Mouse (Mus musculus) lung, postnatal 0 days (tissue): ENCODE measurements at regions not wholly inside any gene's neighbourhood (a gene's known extent, or its start where the extent isn't known, plus 50 kb on each side); places are given as distances from the start of the nearest gene placed in this dataset.

ENCODE experiments used
- ATAC-seq: fragments of 200-750 bp; cut with Nextera tagmentation; 2 replicates; pipeline ENCODE4 v1.8.0; 2017; ENCODE audit warnings: moderate library complexity
- DNase-seq: peaks from one replicate; pipeline ENCODE4 v3.0.0-alpha.2; 2016; ENCODE audit warnings: low spot score
- H3K27ac ChIP-seq: fragments of 300-500 bp; sonication (generic); 2 replicates; pipeline ENCODE4 v1.5.1; 2014; ENCODE audit warnings: antibody characterized with exemption, mild to moderate bottlenecking, low read length, mixed read lengths
- H3K27me3 ChIP-seq: fragments of 300-500 bp; sonication (generic); replicated peaks from 2 replicates; pipeline ENCODE4 v1.6.1; 2014; ENCODE audit warnings: low read length, mixed read lengths; ENCODE audit not compliant: insufficient read depth
- H3K36me3 ChIP-seq: fragments of 300-500 bp; sonication (generic); 2 replicates; pipeline ENCODE4 v1.6.1; 2014; ENCODE audit warnings: low read length, mixed read lengths; ENCODE audit not compliant: insufficient read depth
- H3K4me1 ChIP-seq: fragments of 300-500 bp; sonication (generic); 2 replicates; pipeline ENCODE4 v1.6.1; 2014; ENCODE audit warnings: antibody characterized with exemption, low read depth, low read length, mixed read lengths; ENCODE audit not compliant: insufficient read depth
- H3K4me2 ChIP-seq: fragments of 300-500 bp; sonication (generic); replicated peaks from 2 replicates; pipeline ENCODE4 v1.6.1; 2014; ENCODE audit warnings: low read depth, mild to moderate bottlenecking, low read length, moderate library complexity, mixed read lengths
- H3K4me3 ChIP-seq: fragments of 300-500 bp; sonication (generic); 2 replicates; pipeline ENCODE4 v1.5.1; 2014; ENCODE audit warnings: low read depth, low read length
- H3K9ac ChIP-seq: fragments of 300-500 bp; sonication (generic); replicated peaks from 2 replicates; pipeline ENCODE4 v1.6.1; 2014; ENCODE audit warnings: low read depth, mild to moderate bottlenecking
- H3K9me3 ChIP-seq: fragments of 300-500 bp; sonication (generic); 2 replicates; pipeline ENCODE4 v1.6.1; 2016; ENCODE audit warnings: low read length, mixed read lengths
- CTCF ChIP-seq: IDR thresholded peaks from 2 replicates; pipeline ENCODE4 v1.5.1; 2016; ENCODE audit warnings: antibody characterized with exemption, mild to moderate bottlenecking
- EP300 ChIP-seq: IDR thresholded peaks from 2 replicates; pipeline ENCODE4 v1.6.1; 2016; ENCODE audit warnings: antibody characterized with exemption, mild to moderate bottlenecking, control low read depth
- WGBS: fragments of 180-500 bp; shearing (Covaris S2); extraction: QIAGEN DNeasy Blood & Tissue Kit; methylation state at CpG from one replicate; pipeline ENCODE4 v1.1.7; 2014; 5-methylcytosine and 5-hydroxymethylcytosine counted together

- H3K4me2 ChIP-seq: no peak overlapping the region
- no peak for ATAC-seq
Observed at GRCm38 (mm10) chr5:46006228-46006627, 148.8 kb upstream of the Lcorl start.

GRCm38 (mm10) chr5:46005631-46006030 is 148.2 kb upstream of the Lcorl start:
- 87% methylated on average over 1 of the region's 1 CpGs for WGBS
- Histone ChIP-seq H3K4me1 (no peaks in the 10 kb centered on the region), H3K27me3 (no peaks in the 10 kb centered on the region), H3K36me3 (no peaks in the 10 kb centered on the region), H3K4me3 (no peak overlapping the region), H3K27ac (no peak overlapping the region), H3K4me2 (no peak overlapping the region), H3K9ac (no peak overlapping the region), H3K9me3 (no peaks in the 10 kb centered on the region)
- no peak for TF ChIP-seq CTCF
- TF ChIP-seq EP300: no peak
- ATAC-seq: no peak
- DNase-seq: no peak

More at GRCm38 (mm10) chr5:46006228-46006627, 148.8 kb upstream of the Lcorl start:
- H3K27ac ChIP-seq: no peak overlapping the region
- H3K9me3 ChIP-seq: no peaks in the 10 kb centered on the region
- 76% methylated on average over 3 of the region's 3 CpGs for WGBS
- no peak overlapping the region for H3K4me3 ChIP-seq
- no peaks in the 10 kb centered on the region for H3K27me3 ChIP-seq
- no peak overlapping the region for H3K9ac ChIP-seq
- H3K36me3 ChIP-seq: no peaks in the 10 kb centered on the region
- no peak for TF ChIP-seq CTCF
- no peak for TF ChIP-seq EP300
- no peak for DNase-seq
- no peaks in the 10 kb centered on the region for H3K4me1 ChIP-seq

GRCm38 (mm10) chr5:46002011-46002410 is 144.6 kb upstream of the Lcorl start:
- Histone ChIP-seq H3K27ac (no peak overlapping the region), H3K9me3 (no peaks in the 10 kb centered on the region), H3K36me3 (no peaks in the 10 kb centered on the region), H3K27me3 (no peaks in the 10 kb centered on the region), H3K4me1 (no peaks in the 10 kb centered on the region), H3K4me2 (no peak overlapping the region), H3K4me3 (no peak overlapping the region), H3K9ac (no peak overlapping the region)
- WGBS: 53% methylated on average over 5 of the region's 5 CpGs
- no peak for ATAC-seq
- TF ChIP-seq CTCF (no peak), EP300 (no peak)
- peak; percentile 6 for DNase-seq

- H3K27ac ChIP-seq: no peak overlapping the region
- no peaks in the 10 kb centered on the region for H3K36me3 ChIP-seq
- no peaks in the 10 kb centered on the region for H3K9me3 ChIP-seq
- H3K4me2 ChIP-seq: no peak overlapping the region
- no peak for ATAC-seq
- 71% methylated on average over 2 of the region's 2 CpGs for WGBS
- H3K4me1 ChIP-seq: no peaks in the 10 kb centered on the region
- TF ChIP-seq EP300: no peak
- no peak for TF ChIP-seq CTCF
- no peak overlapping the region for H3K9ac ChIP-seq
- no peaks in the 10 kb centered on the region for H3K27me3 ChIP-seq
- no peak for DNase-seq
- H3K4me3 ChIP-seq: no peak overlapping the region
Observed at GRCm38 (mm10) chr5:45957766-45958165, 100.4 kb upstream of the Lcorl start.

GRCm38 (mm10) chr5:45943970-45944369 is 86.6 kb upstream of the Lcorl start:
- DNase-seq (no peak), ATAC-seq (no peak)
- Histone ChIP-seq H3K4me1 (no peaks in the 10 kb centered on the region), H3K4me3 (no peak overlapping the region), H3K27me3 (no peaks in the 10 kb centered on the region), H3K9me3 (no peaks in the 10 kb centered on the region), H3K9ac (no peak overlapping the region), H3K36me3 (no peaks in the 10 kb centered on the region), H3K4me2 (no peak overlapping the region), H3K27ac (no peak overlapping the region)
- WGBS: 91% methylated on average over 3 of the region's 3 CpGs
- TF ChIP-seq CTCF: no peak
- no peak for TF ChIP-seq EP300

- H3K27me3 ChIP-seq: no peaks in the 10 kb centered on the region
- no peak overlapping the region for H3K4me2 ChIP-seq
- no peaks in the 10 kb centered on the region for H3K36me3 ChIP-seq
- no peaks in the 10 kb centered on the region for H3K4me1 ChIP-seq
- no peak for DNase-seq
- no peak overlapping the region for H3K9ac ChIP-seq
- 76% methylated on average over 4 of the region's 4 CpGs for WGBS
- no peak overlapping the region for H3K4me3 ChIP-seq
- ATAC-seq: no peak
- H3K27ac ChIP-seq: no peak overlapping the region
- TF ChIP-seq CTCF (no peak), EP300 (no peak)
- no peaks in the 10 kb centered on the region for H3K9me3 ChIP-seq
Observed at GRCm38 (mm10) chr5:45932970-45933369, 75.6 kb upstream of the Lcorl start.

GRCm38 (mm10) chr5:45931252-45931651 is 73.8 kb upstream of the Lcorl start:
- no peak overlapping the region for H3K4me2 ChIP-seq
- no peak overlapping the region for H3K4me3 ChIP-seq
- ATAC-seq (no peak), DNase-seq (no peak)
- H3K4me1 ChIP-seq: no peaks in the 10 kb centered on the region
- H3K36me3 ChIP-seq: no peaks in the 10 kb centered on the region
- TF ChIP-seq EP300 (no peak), CTCF (no peak)
- 75% methylated on average over 2 of the region's 2 CpGs for WGBS
- H3K27ac ChIP-seq: no peak overlapping the region
- H3K27me3 ChIP-seq: no peaks in the 10 kb centered on the region
- H3K9me3 ChIP-seq: no peaks in the 10 kb centered on the region
- H3K9ac ChIP-seq: no peak overlapping the region
